Mouse (Mus musculus) liver, embryonic 12.5 days (tissue): ENCODE results near the gene Nrbp1. TPM values are rescaled to one million over a fixed set of nuclear protein-coding genes. Genes with fewer than 3 reads are reported as not detected.
A peak's percentile ranks its signal among the peaks of the same experiment; 100 is the strongest.

Experiments
- ATAC-seq: fragments of 200-750 bp; cut with Nextera tagmentation; 2 replicates; pipeline ENCODE4 v1.8.0; 2017; ENCODE audit warnings: moderate number of reproducible peaks, mild to moderate bottlenecking, moderate library complexity
- H3K27ac ChIP-seq: fragments of 300-500 bp; sonication (generic); 2 replicates; pipeline ENCODE4 v1.5.1; 2016; ENCODE audit warnings: mild to moderate bottlenecking
- H3K27me3 ChIP-seq: fragments of 300-500 bp; sonication (generic); replicated peaks from 2 replicates; pipeline ENCODE4 v1.6.1; 2016; ENCODE audit warnings: mild to moderate bottlenecking, moderate library complexity
- H3K36me3 ChIP-seq: fragments of 300-500 bp; sonication (generic); 2 replicates; pipeline ENCODE4 v1.6.1; 2016; ENCODE audit warnings: mild to moderate bottlenecking, moderate library complexity
- H3K4me1 ChIP-seq: fragments of 300-500 bp; sonication (generic); 2 replicates; pipeline ENCODE4 v1.6.1; 2016
- H3K4me2 ChIP-seq: fragments of 300-500 bp; sonication (generic); 2 replicates; pipeline ENCODE4 v1.6.1; 2016; ENCODE audit warnings: mild to moderate bottlenecking, moderate library complexity
- H3K4me3 ChIP-seq: fragments of 300-500 bp; sonication (generic); 2 replicates; pipeline ENCODE4 v1.5.1; 2016; ENCODE audit warnings: mild to moderate bottlenecking, moderate library complexity
- H3K9ac ChIP-seq: fragments of 300-500 bp; sonication (generic); 2 replicates; pipeline ENCODE4 v1.6.1; 2016; ENCODE audit warnings: mild to moderate bottlenecking, moderate library complexity
- H3K9me3 ChIP-seq: fragments of 300-500 bp; sonication (generic); replicated peaks from 2 replicates; pipeline ENCODE4 v1.6.1; 2016; ENCODE audit warnings: mild to moderate bottlenecking, moderate library complexity
- WGBS: fragments of 180-500 bp; shearing (Covaris S2); methylation state at CpG from one replicate; pipeline ENCODE4 v1.1.7; 2016; ENCODE audit not compliant: insufficient replicate concordance; 5-methylcytosine and 5-hydroxymethylcytosine counted together
- polyA plus RNA-seq: library from polyadenylated mRNA; unstranded; fragments of >200 nt; fragmentation: Nextera tagmentation; extraction: Ambion mirVana; gene quantifications from 2 replicates; pipeline ENCODE4 v1.2.1, GENCODE M21; 2016

Nrbp1 gene
- polyA plus RNA-seq, 1 experiment from 2014 or later = 64.8 TPM

DNA sequence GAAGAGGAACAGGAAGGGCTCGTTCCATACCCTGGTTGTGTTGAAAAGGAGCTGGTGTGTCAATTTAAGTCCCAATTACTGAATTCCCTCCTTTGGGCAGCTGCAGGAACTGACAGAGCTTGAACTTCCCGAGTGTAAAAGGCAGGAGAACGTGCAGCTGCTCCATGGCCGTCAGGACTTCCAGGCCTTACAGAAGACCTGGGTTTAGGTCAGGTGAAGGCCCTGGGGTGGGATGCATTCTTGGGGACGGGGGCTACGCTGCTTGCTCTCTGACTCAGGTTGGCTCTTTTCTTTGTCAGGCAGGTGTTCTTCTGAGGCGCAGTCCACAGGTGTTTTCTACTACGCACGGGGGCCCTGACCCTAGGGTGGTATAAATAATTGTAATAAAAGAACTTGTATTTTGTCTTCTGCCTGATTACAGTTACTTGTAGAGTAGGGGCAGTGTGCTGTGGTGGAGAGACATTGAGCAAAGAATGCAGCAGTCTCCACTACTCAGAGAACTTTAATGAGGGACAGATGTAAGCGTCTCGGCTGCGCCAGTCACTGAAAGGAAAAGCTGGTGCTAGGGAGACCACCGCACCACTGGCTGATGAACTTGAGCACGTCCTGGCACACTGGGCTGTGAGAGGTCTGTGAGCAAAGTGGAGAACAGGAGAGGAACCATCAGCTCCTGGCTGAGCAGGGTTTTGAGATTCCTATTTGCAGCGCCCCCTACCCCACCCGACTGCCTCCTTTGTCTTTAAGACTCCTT lies 12.3 kb downstream of the Nrbp1 start:
- ATAC-seq = no peak
- peaks cover 72% of the 10 kb centered on the region for H3K36me3 ChIP-seq
- H3K9me3 ChIP-seq = no peaks in the 10 kb centered on the region
- H3K4me1 ChIP-seq = peaks cover 27% of the 10 kb centered on the region
- H3K27ac ChIP-seq = no peak overlapping the region
- H3K4me3 ChIP-seq = no peak overlapping the region
- no peaks in the 10 kb centered on the region for H3K27me3 ChIP-seq
- 79% methylated on average over 16 of the region's 16 CpGs for WGBS
- no peak overlapping the region for H3K9ac ChIP-seq
- H3K4me2 ChIP-seq = no peak overlapping the region

DNA sequence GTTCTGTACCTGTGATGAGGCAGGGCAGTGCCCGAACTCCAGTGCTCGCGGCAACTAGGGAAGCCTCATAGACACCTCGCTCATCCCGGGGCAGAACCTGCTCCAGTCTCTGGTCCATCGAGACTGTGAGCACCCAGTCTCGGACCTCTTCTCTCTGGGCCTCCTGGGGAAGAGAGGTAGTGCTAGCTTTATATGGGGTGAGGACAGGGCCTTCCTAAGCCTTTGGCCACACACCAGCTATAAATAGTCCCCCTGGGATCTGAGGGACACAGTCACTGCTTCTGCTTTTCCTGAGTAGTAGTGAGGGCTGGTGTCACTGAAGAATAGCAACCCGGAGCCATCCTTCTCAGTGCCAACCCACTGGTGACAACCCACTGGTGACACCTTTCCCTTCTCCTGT lies 13.1 kb downstream of the Nrbp1 start:
- Histone ChIP-seq H3K9me3 (no peaks in the 10 kb centered on the region), H3K36me3 (peaks cover 63% of the 10 kb centered on the region), H3K4me3 (no peak overlapping the region), H3K9ac (no peak overlapping the region), H3K27me3 (no peaks in the 10 kb centered on the region), H3K4me1 (peaks cover 27% of the 10 kb centered on the region), H3K27ac (no peak overlapping the region), H3K4me2 (no peak overlapping the region)
- ATAC-seq = no peak
- 80% methylated on average over 8 of the region's 8 CpGs for WGBS

DNA sequence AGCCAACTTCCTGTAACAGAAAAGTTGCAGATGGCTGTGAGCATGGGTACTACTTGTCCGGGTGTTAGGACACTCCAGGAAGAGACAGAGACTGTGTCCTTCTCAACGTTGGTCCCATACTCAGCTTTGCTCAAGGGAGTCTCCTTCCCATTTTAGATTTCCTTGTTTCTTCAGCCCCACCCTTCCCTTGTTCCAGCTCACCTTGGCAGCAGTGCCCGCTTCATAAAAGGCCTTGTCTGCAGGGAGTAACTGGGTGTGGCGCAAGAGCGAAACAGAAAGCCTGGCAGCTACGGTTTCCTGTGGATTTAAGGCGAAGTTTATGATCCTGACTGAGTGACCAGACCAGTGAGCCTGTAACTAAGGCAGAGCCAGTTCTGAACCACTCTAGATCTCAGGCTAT lies 13.8 kb downstream of the Nrbp1 start:
- WGBS = 68% methylated on average over 7 of the region's 7 CpGs
- ATAC-seq = no peak
- H3K4me1 ChIP-seq = peaks cover 27% of the 10 kb centered on the region
- H3K4me3 ChIP-seq = no peak overlapping the region
- no peaks in the 10 kb centered on the region for H3K9me3 ChIP-seq
- peaks cover 57% of the 10 kb centered on the region for H3K36me3 ChIP-seq
- no peak overlapping the region for H3K9ac ChIP-seq
- H3K4me2 ChIP-seq = no peak overlapping the region
- no peaks in the 10 kb centered on the region for H3K27me3 ChIP-seq
- no peak overlapping the region for H3K27ac ChIP-seq

DNA sequence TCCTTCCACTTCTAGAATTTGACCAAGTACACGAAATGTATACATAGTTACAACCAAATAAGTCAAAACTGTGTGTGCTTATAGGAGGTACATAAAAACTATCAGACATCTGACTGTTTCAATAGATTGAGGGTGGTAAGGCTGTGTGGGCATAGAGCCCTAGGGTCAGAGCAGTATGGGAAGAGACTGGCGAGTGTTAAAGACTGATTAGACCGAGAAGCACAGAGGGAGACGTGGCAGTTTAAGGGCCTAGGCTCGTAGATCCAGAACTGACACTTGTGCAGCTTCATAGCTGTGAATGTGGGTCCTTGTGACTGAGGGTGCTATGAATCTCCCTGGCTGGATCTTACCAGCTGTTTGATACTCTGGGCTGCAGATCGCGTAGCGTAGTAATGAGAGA lies 14.2 kb downstream of the Nrbp1 start:
- Histone ChIP-seq H3K4me2 (no peak overlapping the region), H3K9ac (peak overlapping the region; percentile 12; the same call in 1 of the 2 replicates), H3K36me3 (peaks cover 52% of the 10 kb centered on the region)

DNA sequence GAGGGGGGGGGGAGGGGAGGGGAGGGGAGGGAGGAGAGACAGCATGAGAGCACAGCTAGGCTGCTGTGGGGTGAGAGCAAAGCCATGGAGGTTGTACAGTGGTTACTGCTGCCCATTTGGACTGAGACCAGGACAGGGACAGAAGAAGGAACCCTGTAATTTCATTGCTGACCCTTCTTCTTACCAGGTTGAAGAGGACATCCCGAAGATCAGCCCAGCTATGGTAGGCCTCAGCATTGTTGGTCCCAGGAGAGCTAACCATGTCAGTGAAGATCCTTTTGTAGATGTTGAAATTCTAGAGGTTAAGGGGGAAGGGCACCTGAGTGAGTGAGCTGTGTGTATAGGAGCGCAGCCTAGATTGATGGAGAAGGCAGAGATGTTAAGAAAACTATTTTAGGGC lies 14.7 kb downstream of the Nrbp1 start:
- no peak for ATAC-seq
- peak overlapping the region; percentile 12; the same call in 1 of the 2 replicates for H3K9ac ChIP-seq
- peaks cover 48% of the 10 kb centered on the region for H3K36me3 ChIP-seq
- H3K4me2 ChIP-seq = no peak overlapping the region
- no peaks in the 10 kb centered on the region for H3K27me3 ChIP-seq
- H3K27ac ChIP-seq = no peak overlapping the region
- WGBS = 84% methylated on average over 2 of the region's 2 CpGs
- no peaks in the 10 kb centered on the region for H3K9me3 ChIP-seq
- H3K4me1 ChIP-seq = peaks cover 27% of the 10 kb centered on the region
- no peak overlapping the region for H3K4me3 ChIP-seq

More for the DNA sequence above, 14.2 kb downstream of the Nrbp1 start:
- H3K27ac ChIP-seq = no peak overlapping the region
- no peaks in the 10 kb centered on the region for H3K27me3 ChIP-seq
- H3K9me3 ChIP-seq = no peaks in the 10 kb centered on the region
- H3K4me3 ChIP-seq = no peak overlapping the region
- WGBS = 62% methylated on average over 8 of the region's 8 CpGs
- H3K4me1 ChIP-seq = peaks cover 27% of the 10 kb centered on the region
- no peak for ATAC-seq

DNA sequence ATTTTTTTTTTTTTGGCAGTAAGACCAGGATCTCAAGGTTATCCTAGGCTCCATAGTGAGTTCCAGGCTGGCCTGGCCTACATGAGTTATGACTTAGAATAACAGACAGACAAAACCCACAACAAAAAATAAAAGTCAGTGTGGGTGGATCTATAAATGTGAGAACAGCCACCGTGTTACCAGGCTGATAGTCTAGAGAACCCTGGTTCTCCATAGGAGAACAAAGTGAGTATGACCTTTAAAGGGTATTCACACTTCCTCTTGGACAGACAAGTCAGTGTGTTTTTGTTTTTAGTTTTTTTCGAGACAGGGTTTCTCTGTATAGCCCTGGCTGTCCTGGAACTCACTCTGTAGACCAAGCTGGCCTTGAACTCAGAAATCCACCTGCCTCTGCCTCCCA lies 15.3 kb downstream of the Nrbp1 start:
- H3K4me2 ChIP-seq = no peak overlapping the region
- peaks cover 26% of the 10 kb centered on the region for H3K4me1 ChIP-seq
- peaks cover 44% of the 10 kb centered on the region for H3K36me3 ChIP-seq
- no peaks in the 10 kb centered on the region for H3K27me3 ChIP-seq
- H3K4me3 ChIP-seq = no peak overlapping the region
- H3K9ac ChIP-seq = no peak overlapping the region
- no peak for ATAC-seq
- WGBS = 67% methylated on average over 2 of the region's 2 CpGs
- H3K9me3 ChIP-seq = no peaks in the 10 kb centered on the region
- H3K27ac ChIP-seq = no peak overlapping the region

DNA sequence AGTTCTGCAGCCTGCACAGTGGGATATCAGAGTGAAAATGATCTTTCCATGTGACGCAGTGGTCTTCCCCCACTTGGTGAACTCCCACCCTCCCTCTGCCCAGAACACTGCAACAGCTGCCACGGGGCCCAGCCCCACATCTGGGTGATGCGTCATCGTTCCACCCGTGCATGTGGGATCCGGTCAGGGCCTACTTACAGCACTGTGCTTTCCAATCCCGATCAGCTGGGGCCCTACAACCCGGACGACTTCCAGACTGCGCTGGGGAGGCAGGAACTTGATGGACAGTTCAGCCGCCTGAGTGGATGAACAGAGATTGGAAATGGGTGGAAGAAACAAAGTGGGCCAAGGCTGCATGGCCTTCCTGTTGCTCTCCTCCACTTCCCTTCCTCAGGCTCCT lies 17.0 kb downstream of the Nrbp1 start:
- Histone ChIP-seq H3K9ac (no peak overlapping the region), H3K4me1 (peaks cover 12% of the 10 kb centered on the region), H3K36me3 (peaks cover 28% of the 10 kb centered on the region), H3K4me2 (no peak overlapping the region), H3K9me3 (no peaks in the 10 kb centered on the region), H3K27ac (no peak overlapping the region), H3K4me3 (no peak overlapping the region), H3K27me3 (no peaks in the 10 kb centered on the region)
- WGBS = 79% methylated on average over 11 of the region's 11 CpGs
- ATAC-seq = no peak

DNA sequence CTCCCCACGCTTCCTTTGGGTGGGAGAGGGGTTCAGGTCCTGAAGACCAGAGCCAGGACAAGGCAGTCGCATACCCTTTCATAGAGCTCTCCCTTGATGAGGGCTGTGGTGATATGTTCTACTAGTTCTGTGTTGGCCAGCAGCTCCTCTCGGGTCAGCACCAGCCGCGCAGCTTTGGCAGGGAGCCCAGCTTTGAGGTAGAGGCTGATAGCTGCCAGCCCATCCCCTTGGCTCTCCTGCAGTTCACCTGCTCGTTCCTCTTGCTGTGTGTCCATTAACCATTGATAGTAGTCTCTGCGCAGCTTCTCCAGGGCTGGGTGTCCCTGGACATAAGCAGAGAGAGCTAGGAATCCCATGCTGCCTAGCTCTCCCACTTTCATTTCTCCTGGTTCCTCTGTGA lies 25.4 kb downstream of the Nrbp1 start:
- Histone ChIP-seq H3K9ac (no peak overlapping the region), H3K36me3 (peaks cover 36% of the 10 kb centered on the region), H3K27ac (no peak overlapping the region), H3K27me3 (no peaks in the 10 kb centered on the region), H3K4me2 (no peak overlapping the region), H3K4me3 (no peak overlapping the region), H3K4me1 (no peaks in the 10 kb centered on the region), H3K9me3 (no peaks in the 10 kb centered on the region)
- ATAC-seq = no peak
- WGBS = 81% methylated on average over 7 of the region's 7 CpGs

DNA sequence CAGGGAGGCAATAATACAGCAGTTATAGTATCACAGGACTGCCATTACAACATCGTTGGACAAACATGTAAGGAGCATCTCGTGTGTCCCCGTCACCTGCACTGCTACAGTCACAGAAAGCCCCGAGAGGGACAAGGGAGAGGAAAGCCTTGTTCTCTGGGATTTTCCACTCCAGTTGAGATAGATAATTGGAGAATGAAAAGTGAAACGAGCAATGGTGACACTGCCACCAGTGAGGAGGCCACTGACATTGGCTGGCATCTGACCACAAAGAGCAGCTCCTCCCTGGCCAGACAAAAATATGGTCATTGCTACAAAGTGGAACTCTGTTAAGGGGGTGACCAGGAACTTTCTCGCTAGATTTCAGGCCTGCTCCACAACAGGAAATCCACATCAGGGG lies 27.0 kb downstream of the Nrbp1 start:
- no peak overlapping the region for H3K9ac ChIP-seq
- no peak overlapping the region for H3K27ac ChIP-seq
- H3K4me3 ChIP-seq = no peak overlapping the region
- H3K4me2 ChIP-seq = no peak overlapping the region
- H3K36me3 ChIP-seq = peaks cover 36% of the 10 kb centered on the region
- WGBS = 62% methylated on average over 6 of the region's 6 CpGs
- no peaks in the 10 kb centered on the region for H3K4me1 ChIP-seq
- no peak for ATAC-seq
- H3K27me3 ChIP-seq = no peaks in the 10 kb centered on the region
- no peaks in the 10 kb centered on the region for H3K9me3 ChIP-seq

DNA sequence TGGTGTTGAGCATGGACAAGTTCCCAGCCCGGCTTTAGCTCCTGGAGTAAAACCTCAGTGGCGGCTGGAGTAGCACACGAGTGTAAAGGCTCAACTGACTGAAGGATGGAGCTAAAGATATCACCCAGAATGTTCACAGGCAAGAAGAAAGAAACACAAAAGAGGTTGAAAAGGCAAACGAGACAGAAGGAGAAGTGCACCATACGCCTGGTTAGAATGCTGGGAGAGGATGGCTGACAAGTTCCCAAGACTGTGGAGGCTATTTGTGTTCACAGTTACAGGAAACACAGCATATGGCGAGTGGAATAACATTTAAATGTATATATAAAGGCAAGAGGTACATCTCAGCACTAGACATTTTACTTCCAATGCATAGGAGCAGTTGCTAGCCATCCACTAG lies 32.4 kb downstream of the Nrbp1 start:
- Histone ChIP-seq H3K4me2 (no peak overlapping the region), H3K9ac (no peak overlapping the region), H3K4me1 (no peaks in the 10 kb centered on the region), H3K27me3 (no peaks in the 10 kb centered on the region), H3K27ac (no peak overlapping the region), H3K9me3 (no peaks in the 10 kb centered on the region), H3K4me3 (no peak overlapping the region), H3K36me3 (peaks cover 9% of the 10 kb centered on the region)
- WGBS = 73% methylated on average over 6 of the region's 6 CpGs
- ATAC-seq = no peak

DNA sequence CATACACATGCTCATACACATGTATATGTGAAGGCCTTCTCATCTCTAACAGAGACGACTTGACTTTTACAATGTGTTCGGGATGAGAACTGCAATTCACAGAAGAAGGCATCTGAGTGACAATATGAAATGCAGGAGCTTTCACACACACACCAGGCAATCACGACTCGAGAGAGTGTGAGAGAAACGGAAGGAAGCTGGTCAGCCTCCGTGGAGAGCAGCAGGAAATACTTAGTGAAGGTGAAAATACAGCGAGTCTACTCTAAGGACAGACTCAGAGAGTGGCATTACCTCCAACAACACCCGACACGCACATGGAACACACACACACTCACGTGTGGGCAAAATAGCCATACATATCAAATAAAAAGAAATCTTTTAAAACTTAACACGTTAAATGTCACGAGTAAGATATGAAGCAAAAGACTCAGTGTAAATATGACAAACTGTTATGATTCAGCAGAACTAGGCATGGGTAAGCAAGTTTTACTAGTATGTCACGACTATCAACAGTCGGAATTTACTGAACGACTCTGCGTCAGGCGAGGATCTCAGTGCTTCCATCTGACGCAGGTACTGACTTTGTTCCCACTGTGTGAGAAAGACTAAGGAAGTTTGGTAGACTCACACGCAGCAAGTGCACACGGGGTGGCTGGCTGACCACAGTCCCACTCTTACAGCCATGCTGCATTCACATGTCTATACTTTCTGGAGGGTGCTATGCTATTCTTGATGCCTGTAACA lies 38.8 kb downstream of the Nrbp1 start:
- no peaks in the 10 kb centered on the region for H3K27me3 ChIP-seq
- WGBS = 66% methylated on average over 20 of the region's 20 CpGs
- no peak overlapping the region for H3K4me3 ChIP-seq
- H3K9me3 ChIP-seq = no peaks in the 10 kb centered on the region
- no peak overlapping the region for H3K27ac ChIP-seq
- no peak overlapping the region for H3K4me2 ChIP-seq
- peaks cover 11% of the 10 kb centered on the region; the same call in 1 of the 2 replicates for H3K36me3 ChIP-seq
- H3K4me1 ChIP-seq = no peaks in the 10 kb centered on the region
- no peak overlapping the region for H3K9ac ChIP-seq
- ATAC-seq = no peak

DNA sequence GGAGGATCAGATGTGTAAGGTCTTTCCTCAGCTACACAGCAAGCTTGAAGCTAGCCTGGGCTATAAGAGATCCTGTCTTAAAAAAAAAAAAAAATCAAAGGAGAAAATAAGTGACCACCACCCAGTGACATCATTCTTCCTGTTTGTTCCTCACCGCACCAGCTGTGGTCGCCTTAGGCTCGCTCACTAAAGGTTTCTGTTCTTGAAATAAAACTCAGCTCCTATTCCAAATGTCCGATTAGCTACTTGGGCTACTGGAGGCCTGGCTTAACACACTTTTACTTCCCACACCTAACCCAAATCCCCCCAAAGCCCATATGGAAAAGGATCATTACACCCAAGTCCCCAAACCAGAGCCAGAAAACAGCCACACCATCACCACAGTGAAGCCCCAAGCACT lies 47.6 kb downstream of the Nrbp1 start:
- ATAC-seq = no peak

More for the DNA sequence above, 47.6 kb downstream of the Nrbp1 start:
- H3K27me3 ChIP-seq = no peaks in the 10 kb centered on the region
- H3K4me2 ChIP-seq = no peak overlapping the region
- H3K4me1 ChIP-seq = peaks cover 26% of the 10 kb centered on the region
- peaks cover 16% of the 10 kb centered on the region for H3K36me3 ChIP-seq
- 28% methylated on average over 4 of the region's 4 CpGs for WGBS
- no peak overlapping the region for H3K4me3 ChIP-seq
- H3K9ac ChIP-seq = no peak overlapping the region
- no peak overlapping the region for H3K27ac ChIP-seq
- no peaks in the 10 kb centered on the region for H3K9me3 ChIP-seq
